Mouse (Mus musculus): ENCODE measurements around the gene Ugt1a8.
"Not testable (repeated sequence)": the region's sequence is repeated elsewhere in the genome, so short reads cannot be mapped to it uniquely, and the experiment has no call there.

GRCm38 (mm10) chr1:88172190-88172589 is 84.6 kb downstream of the Ugt1a8 start:
- not testable (repeated sequence) for TF ChIP-seq POLR2A (IDR thresholded peaks at IDR 0.05; ENCODE audit: insufficient read depth, low read depth, low read length); CTCF (IDR thresholded peaks at IDR 0.05); EP300 (IDR thresholded peaks at IDR 0.05; ENCODE audit: insufficient read depth, low read depth, low read length)
